Mouse (Mus musculus): ENCODE results near the gene Yy1.

Yy1 gene

GRCm38 (mm10) chr12:108780108-108780877 is 12.5 kb upstream of the Yy1 start:
- DNase-seq = no peak

DNA sequence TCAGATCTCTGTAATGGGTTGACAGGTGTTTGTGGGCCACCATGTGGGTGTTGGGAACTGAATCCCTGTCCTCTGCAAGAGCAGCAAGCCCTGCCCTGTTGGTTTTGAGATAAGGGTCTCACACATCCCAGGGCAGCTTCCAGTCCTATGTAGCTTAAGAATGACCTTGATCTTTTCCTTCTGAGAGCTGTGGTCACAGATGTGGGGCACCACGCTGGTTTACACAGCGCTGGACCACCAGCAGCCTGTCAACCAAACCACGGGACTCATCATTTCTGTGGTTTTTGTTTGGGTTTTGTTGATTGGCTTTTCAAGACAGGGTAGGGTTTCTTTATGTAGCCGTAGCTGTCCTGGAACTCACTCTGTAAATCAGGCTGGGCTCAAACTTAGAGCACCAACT is 7.6 kb upstream of the Yy1 start:
- no peak for DNase-seq

GRCm38 (mm10) chr12:108787329-108787728 is 5.4 kb upstream of the Yy1 start:
- DNase-seq = no peak

GRCm38 (mm10) chr12:108792152-108792545 is 624 bp upstream of the Yy1 start:
- peak; percentile 83 for DNase-seq

- peak; percentile 77 for DNase-seq
Measured at GRCm38 (mm10) chr12:108793453-108793941, 724 bp downstream of the Yy1 start.

DNA sequence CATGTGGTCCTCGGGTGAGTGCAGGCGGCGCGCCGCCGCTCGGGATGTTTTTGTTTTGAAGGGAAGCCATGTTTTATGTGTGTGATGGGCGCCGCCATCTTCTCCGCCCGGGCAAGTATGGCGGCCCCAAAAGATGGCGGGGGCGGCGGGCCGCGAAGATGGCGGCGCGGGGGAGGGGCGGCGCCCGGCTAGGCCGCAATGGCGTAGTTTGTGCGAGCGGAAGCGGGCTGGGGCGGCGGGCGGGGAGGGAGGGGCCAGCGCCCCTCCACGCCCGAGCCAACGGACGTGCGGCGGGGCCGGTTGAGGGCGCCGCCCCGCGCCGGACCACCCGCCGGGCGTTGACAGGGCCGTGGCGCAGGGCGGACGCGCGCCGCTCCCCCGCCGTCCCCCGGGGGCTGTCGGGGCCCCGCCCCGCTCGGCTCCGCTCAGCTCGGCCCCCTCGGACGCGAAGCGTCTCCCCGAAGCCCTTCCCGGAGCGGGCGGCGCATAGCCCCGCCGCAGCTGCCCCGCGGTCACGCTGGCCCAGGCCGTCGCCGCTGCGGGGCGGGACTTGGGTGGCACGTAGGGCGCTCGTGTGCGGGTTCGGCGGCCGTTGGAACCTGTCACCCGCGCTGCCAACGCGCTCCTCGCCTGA is 1.4 kb downstream of the Yy1 start:
- DNase-seq = peak; percentile 91

GRCm38 (mm10) chr12:108794979-108795537 is 2.3 kb downstream of the Yy1 start:
- DNase-seq = no peak

DNA sequence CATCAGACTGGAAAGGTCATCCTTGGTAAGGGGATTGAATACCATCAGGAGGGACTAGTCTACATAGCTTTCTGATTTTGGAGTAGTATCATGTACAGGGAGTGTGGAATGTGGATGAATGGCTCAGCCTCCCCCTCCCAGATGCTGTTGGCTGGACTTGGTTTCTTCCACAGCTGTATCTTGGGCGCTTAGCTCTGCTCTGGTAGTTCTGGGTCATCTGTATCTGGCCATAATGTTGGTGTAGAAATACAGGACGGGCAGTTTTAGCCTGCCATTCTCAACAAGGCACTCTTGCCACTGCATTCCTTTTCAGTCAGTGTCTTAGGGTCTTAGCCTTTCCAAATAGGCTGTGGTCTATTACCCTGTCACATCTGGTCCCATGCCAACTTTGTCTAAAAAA is 8.8 kb downstream of the Yy1 start:
- no peak for DNase-seq

GRCm38 (mm10) chr12:108804388-108804787 is 11.6 kb downstream of the Yy1 start:
- DNase-seq = no peak

GRCm38 (mm10) chr12:108808465-108808864 is 15.7 kb downstream of the Yy1 start:
- DNase-seq = no peak

DNA sequence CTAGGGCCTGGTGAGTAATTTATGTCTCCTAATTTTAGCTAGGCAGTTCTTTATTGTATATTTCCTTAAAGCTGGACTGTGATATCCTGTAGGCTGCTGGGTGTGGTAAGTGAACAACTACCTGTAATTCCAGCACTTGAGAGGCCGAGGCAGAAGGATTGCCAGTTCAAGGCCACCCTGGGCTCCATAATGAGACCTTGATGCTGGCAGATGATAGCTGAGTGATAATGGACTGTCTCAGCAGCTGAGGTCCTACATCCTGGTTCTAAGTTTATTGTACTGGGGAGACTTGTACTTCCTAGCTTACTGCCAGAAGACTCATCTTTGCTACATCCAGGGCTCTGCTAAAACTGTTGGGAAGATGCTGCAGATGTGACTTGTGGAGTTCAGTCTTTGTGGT is 17.0 kb downstream of the Yy1 start:
- DNase-seq = no peak

GRCm38 (mm10) chr12:108810309-108810708 is 17.5 kb downstream of the Yy1 start:
- no peak for DNase-seq

DNA sequence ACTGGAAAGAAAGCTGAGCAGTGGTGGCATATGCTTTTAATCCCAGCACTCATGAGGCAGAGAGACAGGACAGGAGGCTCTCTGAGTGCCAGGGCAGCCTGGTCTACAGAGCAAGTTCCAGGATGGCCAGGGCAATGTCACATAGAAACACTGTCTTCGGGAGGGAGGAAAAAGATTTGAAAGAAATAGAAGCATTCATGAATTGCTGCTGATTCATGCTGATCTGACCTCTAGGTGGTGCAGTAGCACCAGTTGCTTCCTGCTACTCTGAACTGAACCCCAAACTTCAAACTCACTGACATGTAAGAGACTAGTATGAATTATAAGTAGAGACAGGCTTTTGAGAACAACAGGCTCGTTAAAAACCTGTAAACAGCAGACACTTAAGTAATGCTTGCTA is 18.4 kb downstream of the Yy1 start:
- DNase-seq = peak; percentile 36

- DNase-seq = no peak
Measured at GRCm38 (mm10) chr12:108812463-108812862, 19.7 kb downstream of the Yy1 start.

DNA sequence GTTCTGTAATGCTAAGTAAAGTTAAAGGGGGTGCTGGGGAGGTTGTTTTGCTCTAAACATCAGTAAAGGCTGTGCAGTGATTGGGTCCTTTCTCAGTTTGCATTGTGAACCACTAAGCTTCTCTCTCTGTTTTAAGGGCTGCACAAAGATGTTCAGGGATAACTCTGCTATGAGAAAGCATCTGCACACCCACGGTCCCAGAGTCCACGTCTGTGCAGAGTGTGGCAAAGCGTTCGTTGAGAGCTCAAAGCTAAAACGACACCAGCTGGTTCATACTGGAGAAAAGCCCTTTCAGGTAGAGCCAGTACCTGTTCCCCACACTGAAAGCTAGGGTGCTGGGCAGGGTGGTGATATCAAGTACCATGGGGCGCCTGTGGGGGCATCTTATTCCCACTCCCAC is 21.7 kb downstream of the Yy1 start:
- no peak for DNase-seq

- DNase-seq = no peak
Measured at GRCm38 (mm10) chr12:108816569-108816968, 23.8 kb downstream of the Yy1 start.

DNA sequence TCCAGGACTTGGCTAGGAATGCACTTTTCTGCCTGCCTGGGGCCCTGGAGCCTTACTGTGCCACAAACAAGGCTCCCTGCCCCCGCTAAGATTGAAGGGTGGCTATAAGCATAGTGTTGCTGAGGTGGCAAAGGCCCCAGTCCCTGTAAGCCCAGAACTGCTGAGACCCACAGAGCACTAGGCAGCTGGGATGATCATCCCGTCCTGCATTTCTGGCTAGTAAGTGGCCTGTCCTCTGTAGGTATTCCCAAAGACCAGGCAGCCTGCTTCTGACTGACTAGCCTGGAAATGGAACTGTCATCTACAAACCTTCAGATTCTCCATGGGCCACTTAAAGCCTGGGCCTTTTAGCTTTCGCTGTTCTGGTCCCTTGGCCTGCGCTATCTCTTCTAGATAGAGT is 27.7 kb downstream of the Yy1 start:
- DNase-seq = no peak

- DNase-seq = peak; percentile 29
Measured at GRCm38 (mm10) chr12:108823036-108823435, 30.3 kb downstream of the Yy1 start.

DNA sequence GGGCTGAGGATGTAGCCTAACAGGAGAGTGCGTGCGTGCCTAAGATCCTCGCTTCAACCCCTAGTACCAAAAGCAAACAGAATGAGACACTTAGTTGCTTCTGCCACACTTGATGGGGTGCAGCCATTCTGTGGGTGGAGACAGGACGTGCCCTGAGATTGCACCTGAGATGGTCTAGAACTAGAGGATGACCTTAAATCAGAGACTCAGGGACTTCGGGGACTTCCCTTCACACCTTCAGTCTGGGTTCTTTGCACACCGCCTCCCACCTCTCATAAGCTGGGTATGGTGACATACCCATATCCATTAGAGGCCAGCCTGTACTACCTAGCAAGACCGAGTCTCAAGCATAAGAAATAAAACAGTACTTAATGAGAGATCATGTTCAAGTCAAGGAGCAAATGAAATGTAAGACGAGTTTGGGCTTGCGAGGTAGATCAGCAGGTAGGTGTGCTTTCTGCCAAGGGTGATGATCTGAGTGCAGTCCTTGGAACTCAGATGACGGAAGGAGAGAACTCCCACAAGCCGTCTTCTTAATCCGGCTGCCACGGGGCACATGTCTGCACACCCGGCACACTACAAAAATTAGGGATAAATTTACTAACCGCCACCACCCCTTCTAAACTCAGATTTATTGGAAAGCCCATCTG is 31.6 kb downstream of the Yy1 start:
- DNase-seq = no peak

- peak; percentile 61 for DNase-seq
Measured at GRCm38 (mm10) chr12:108825561-108826224, 32.9 kb downstream of the Yy1 start.

DNA sequence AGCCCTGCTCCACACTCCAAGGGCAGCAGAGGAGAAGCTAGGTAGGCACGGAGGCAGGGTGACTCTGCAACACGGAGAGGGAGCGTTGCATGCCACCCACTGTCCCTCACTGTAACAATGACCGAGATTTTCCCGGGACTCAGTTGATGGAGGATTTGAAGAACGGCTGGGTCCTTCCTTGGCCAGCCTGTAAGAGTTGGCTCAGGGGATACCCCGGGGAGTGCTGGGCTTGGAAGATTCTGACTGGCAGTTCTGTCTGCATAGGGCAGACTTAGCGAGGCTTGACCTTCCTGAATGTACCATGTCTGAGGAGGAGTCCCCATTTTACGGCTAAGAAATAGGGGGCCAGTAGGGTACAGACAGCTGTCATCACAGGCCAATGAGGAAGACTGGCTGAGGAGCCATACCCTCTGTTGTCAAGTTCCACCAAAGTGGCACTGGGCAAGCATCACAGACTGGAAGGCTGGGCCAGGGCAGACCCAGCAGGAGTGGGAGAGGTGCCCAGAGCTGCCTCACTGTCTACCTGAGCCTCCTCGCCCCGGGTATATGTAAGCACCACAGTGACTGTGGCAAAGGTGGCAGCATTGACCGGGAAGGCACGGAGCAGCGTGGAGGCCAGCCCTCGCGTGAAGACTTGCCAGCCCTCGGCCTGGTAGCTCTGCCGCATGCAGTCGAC is 33.6 kb downstream of the Yy1 start:
- peak; percentile 92 for DNase-seq

DNA sequence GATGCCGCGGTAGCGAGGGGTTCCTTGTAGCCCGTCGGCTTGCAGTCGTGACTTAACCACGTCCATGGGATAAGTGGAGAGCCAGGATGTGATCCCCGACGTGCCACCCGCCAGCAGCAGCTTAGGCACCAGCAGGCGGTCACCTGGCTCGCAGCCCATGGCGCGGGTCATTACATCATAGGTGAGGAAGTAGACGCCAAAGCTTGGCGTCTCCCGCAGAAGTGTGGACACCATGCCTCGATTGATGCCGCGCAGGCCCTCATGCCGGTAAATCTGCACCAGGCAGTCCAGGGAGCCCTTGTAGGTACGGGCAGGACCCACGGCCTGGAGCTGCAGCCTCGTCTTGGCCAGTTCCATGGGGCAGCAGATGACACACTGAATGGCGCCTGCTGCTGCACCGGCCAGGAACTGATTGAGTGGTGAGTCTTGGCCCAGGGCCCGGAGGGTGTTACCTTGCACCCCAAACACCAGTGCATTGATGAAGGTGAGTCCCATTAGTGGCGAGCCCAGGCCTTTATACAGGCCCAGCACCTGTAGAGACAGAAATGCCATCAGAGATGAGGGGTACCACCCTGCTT is 34.3 kb downstream of the Yy1 start:
- DNase-seq = peak; percentile 86
